Mouse (Mus musculus): ENCODE results near the gene Crb2. TPM values are rescaled to one million over a fixed set of nuclear protein-coding genes. Genes with fewer than 3 reads are reported as not detected.
A peak's percentile ranks its signal among the peaks of the same experiment; 100 is the strongest.

Gene Crb2
- polyA plus RNA-seq, 1 experiment from 2014 or later = 20.5 TPM

GRCm38 (mm10) chr2:37756220-37756930, 19.7 kb upstream of the Crb2 start:
- Histone ChIP-seq H3K9me3 (no peaks in the 10 kb centered on the region), H3K4me1 (replicated peaks) (peaks cover 54% of the 10 kb centered on the region), H3K4me3 (no peak overlapping the region), H3K27me3 (ENCODE audit: insufficient read depth, poor library complexity, severe bottlenecking) (peaks cover 33% of the 10 kb centered on the region), H3K27ac (no peak overlapping the region), H3K36me3 (no peaks in the 10 kb centered on the region)
- DNase-seq (ENCODE audit: low spot score) = no peak
- WGBS = 78% methylated on average over 2 of the region's 2 CpGs

DNA sequence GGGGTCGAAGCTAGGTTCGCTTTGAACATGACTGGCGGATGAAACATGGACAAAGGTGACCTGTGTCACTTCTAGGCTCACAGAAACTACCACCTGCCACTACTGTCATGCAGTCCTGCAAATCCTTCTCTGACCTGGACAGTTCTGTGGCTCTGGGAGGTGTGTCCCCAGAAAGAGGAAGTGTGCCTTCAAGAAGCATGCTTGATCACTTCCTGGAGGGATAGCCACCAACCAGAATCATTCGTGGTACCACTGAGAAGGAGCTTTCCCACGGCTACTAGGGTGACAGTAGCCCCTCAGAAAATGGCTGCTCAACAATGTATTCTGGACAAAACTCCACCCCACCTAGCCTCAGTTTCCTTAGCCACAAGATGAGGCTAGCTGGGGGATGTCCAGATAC, 19.0 kb upstream of the Crb2 start:
- peaks cover 54% of the 10 kb centered on the region for H3K4me1 ChIP-seq (replicated peaks)
- DNase-seq (ENCODE audit: low spot score) = no peak
- H3K4me3 ChIP-seq = no peak overlapping the region
- H3K36me3 ChIP-seq = no peaks in the 10 kb centered on the region
- WGBS = 84% methylated on average over 5 of the region's 5 CpGs
- H3K27ac ChIP-seq = no peak overlapping the region
- H3K27me3 ChIP-seq (ENCODE audit: insufficient read depth, poor library complexity, severe bottlenecking) = peaks cover 33% of the 10 kb centered on the region
- no peaks in the 10 kb centered on the region for H3K9me3 ChIP-seq

GRCm38 (mm10) chr2:37757784-37758183, 18.3 kb upstream of the Crb2 start:
- peaks cover 54% of the 10 kb centered on the region for H3K4me1 ChIP-seq (replicated peaks)
- H3K27me3 ChIP-seq (ENCODE audit: insufficient read depth, poor library complexity, severe bottlenecking) = peaks cover 38% of the 10 kb centered on the region
- H3K27ac ChIP-seq = peak overlapping the region; percentile 76
- WGBS = 79% methylated on average over 4 of the region's 4 CpGs
- no peaks in the 10 kb centered on the region for H3K9me3 ChIP-seq
- H3K36me3 ChIP-seq = no peaks in the 10 kb centered on the region
- H3K4me3 ChIP-seq = 0 out of 2 replicates have a peak overlapping the region, but pooled peaks have one; percentile 36
- no peak for DNase-seq (ENCODE audit: low spot score)

- peak; percentile 58 for DNase-seq (ENCODE audit: low spot score)
- 7% methylated on average over 21 of the region's 21 CpGs for WGBS
- H3K27ac ChIP-seq = peak overlapping the region; percentile 76
These were observed 17.6 kb upstream of the Crb2 start for GRCm38 (mm10) chr2:37758343-37759015.

GRCm38 (mm10) chr2:37760633-37761032, 15.4 kb upstream of the Crb2 start:
- no peak overlapping the region; the same call in 1 of the 2 replicates for H3K27ac ChIP-seq
- no peak for DNase-seq (ENCODE audit: low spot score)
- H3K36me3 ChIP-seq = no peaks in the 10 kb centered on the region
- peaks cover 49% of the 10 kb centered on the region for H3K27me3 ChIP-seq (ENCODE audit: insufficient read depth, poor library complexity, severe bottlenecking)
- no peaks in the 10 kb centered on the region for H3K9me3 ChIP-seq
- peaks cover 70% of the 10 kb centered on the region for H3K4me1 ChIP-seq (replicated peaks)
- 27% methylated on average over 6 of the region's 6 CpGs for WGBS
- no peak overlapping the region for H3K4me3 ChIP-seq

More at GRCm38 (mm10) chr2:37758343-37759015, 17.6 kb upstream of the Crb2 start:
- Histone ChIP-seq H3K27me3 (ENCODE audit: insufficient read depth, poor library complexity, severe bottlenecking) (peaks cover 42% of the 10 kb centered on the region), H3K36me3 (no peaks in the 10 kb centered on the region), H3K4me3 (peak overlapping the region; percentile 36), H3K9me3 (no peaks in the 10 kb centered on the region), H3K4me1 (replicated peaks) (peaks cover 55% of the 10 kb centered on the region)

DNA sequence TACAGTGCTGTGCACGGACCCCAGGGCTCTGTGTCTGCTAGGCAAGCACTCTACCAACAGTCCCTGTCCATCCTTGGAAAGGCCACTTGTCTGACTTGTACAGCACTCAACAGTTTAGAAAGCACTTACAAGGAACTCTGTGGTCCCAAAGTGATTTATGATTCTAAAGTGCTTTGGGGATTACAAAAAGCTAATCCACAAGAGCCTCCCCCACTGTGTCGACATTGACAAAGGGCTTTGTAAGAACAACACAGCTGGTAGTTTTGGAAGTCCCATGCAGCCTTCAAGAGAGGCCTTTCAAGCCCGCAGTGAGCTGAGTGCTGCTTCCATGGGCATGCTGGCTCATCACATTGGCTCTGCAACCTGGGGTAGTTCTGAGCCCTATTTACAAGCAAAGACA, 12.4 kb upstream of the Crb2 start:
- Histone ChIP-seq H3K27me3 (ENCODE audit: insufficient read depth, poor library complexity, severe bottlenecking) (peaks cover 58% of the 10 kb centered on the region), H3K9me3 (no peaks in the 10 kb centered on the region), H3K4me1 (replicated peaks) (peaks cover 76% of the 10 kb centered on the region), H3K36me3 (no peaks in the 10 kb centered on the region), H3K4me3 (no peak overlapping the region), H3K27ac (no peak overlapping the region)
- whole genome bisulfite sequencing = 31% methylated on average over 3 of the region's 3 CpGs
- DNase-seq (ENCODE audit: low spot score) = no peak

DNA sequence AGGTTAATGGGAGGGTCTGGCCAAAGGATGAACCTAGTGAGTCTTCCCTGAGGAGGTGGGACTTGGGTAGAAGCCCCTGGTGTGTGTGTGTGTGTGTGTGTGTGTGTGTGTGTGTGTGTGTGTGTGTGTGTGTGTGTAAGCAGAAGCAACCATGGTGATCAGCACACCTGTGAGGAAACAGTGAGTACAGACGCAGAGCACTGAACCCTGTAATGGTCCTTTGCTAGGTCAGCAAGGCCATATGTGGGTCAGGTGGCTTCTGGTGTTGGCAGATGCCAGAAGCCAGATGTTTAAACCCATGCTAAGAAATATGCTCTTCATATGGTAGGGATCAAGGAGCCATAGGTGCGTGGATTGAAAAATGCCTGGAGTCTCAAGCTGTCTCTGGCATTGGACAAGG, 11.5 kb upstream of the Crb2 start:
- Histone ChIP-seq H3K4me1 (replicated peaks) (peaks cover 75% of the 10 kb centered on the region), H3K36me3 (no peaks in the 10 kb centered on the region), H3K27me3 (ENCODE audit: insufficient read depth, poor library complexity, severe bottlenecking) (peaks cover 56% of the 10 kb centered on the region), H3K9me3 (no peaks in the 10 kb centered on the region), H3K27ac (no peak overlapping the region), H3K4me3 (no peak overlapping the region)
- WGBS = 91% methylated on average over 2 of the region's 2 CpGs
- DNase-seq (ENCODE audit: low spot score) = no peak

DNA sequence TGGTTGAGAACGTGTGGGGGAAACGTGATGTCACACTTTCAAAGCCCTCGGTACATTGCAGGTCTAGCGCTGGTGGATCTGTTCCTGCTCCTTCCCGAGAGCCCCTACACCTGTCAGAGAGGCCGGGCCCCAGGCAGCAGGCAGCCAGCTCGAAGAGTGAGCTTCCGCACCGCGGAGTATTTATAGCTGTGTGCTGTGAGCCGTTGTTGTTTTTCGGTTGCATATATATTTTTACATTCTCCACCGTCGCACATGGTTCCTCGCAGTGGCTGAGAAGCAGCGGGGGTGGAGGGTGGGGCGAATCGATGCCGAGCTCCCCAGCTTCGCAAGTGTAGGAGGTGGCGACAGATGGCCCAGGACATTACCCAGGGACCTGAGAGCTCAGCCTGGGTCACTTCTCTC, 11.0 kb upstream of the Crb2 start:
- H3K4me1 ChIP-seq (replicated peaks) = peaks cover 69% of the 10 kb centered on the region

GRCm38 (mm10) chr2:37766027-37766761, 9.9 kb upstream of the Crb2 start:
- Histone ChIP-seq H3K27me3 (ENCODE audit: insufficient read depth, poor library complexity, severe bottlenecking) (peaks cover 54% of the 10 kb centered on the region), H3K9me3 (no peaks in the 10 kb centered on the region), H3K4me3 (no peak overlapping the region), H3K4me1 (replicated peaks) (peaks cover 63% of the 10 kb centered on the region), H3K36me3 (no peaks in the 10 kb centered on the region), H3K27ac (peak overlapping the region; percentile 79)
- DNase-seq (ENCODE audit: low spot score) = no peak
- 47% methylated on average over 10 of the region's 11 CpGs for whole genome bisulfite sequencing

More for the DNA sequence above, 11.0 kb upstream of the Crb2 start:
- WGBS = 26% methylated on average over 21 of the region's 21 CpGs
- Histone ChIP-seq H3K4me3 (no peak overlapping the region; the same call in 1 of the 2 replicates), H3K36me3 (no peaks in the 10 kb centered on the region), H3K27ac (peak overlapping the region; percentile 79), H3K27me3 (ENCODE audit: insufficient read depth, poor library complexity, severe bottlenecking) (peaks cover 54% of the 10 kb centered on the region), H3K9me3 (no peaks in the 10 kb centered on the region)
- no peak for DNase-seq (ENCODE audit: low spot score)

DNA sequence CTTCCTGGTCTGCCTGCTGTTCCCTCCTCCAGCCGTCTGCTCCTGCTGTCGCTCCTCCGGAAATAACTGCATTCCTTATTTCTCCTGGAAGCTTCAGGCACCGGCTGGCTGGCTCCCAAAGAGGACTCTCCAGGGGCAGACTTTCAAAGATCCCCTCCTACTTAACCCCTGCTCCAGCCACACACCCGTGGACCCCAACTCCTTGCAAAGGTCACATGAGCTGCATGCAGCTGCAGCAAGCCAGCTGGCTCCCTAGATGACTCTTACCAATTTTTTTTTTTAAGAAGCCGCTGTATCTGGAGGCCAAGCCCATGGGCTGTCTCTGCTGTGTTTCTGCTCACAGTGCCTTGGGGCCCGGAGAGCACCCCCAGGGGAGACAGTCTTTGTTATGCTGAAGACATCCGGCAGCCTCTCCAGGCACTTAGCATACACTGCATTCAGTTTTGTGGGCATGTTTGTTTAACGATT, 8.9 kb upstream of the Crb2 start:
- no peak overlapping the region; the same call in 1 of the 2 replicates for H3K4me3 ChIP-seq
- DNase-seq (ENCODE audit: low spot score) = peak; percentile 59
- no peaks in the 10 kb centered on the region for H3K36me3 ChIP-seq
- H3K27ac ChIP-seq = peak overlapping the region; percentile 47
- 3% methylated on average over 9 of the region's 9 CpGs for WGBS
- peaks cover 68% of the 10 kb centered on the region for H3K4me1 ChIP-seq (replicated peaks)
- H3K27me3 ChIP-seq (ENCODE audit: insufficient read depth, poor library complexity, severe bottlenecking) = peaks cover 54% of the 10 kb centered on the region
- H3K9me3 ChIP-seq = no peaks in the 10 kb centered on the region

- 39% methylated on average over 3 of the region's 3 CpGs for WGBS
- no peaks in the 10 kb centered on the region for H3K9me3 ChIP-seq
- DNase-seq (ENCODE audit: low spot score) = no peak
- H3K36me3 ChIP-seq = no peaks in the 10 kb centered on the region
- H3K27me3 ChIP-seq (ENCODE audit: insufficient read depth, poor library complexity, severe bottlenecking) = peaks cover 50% of the 10 kb centered on the region
- H3K4me1 ChIP-seq (replicated peaks) = peaks cover 68% of the 10 kb centered on the region
- no peak overlapping the region for H3K4me3 ChIP-seq
- peak overlapping the region; percentile 47 for H3K27ac ChIP-seq
These were observed 8.3 kb upstream of the Crb2 start for GRCm38 (mm10) chr2:37767739-37768138.

DNA sequence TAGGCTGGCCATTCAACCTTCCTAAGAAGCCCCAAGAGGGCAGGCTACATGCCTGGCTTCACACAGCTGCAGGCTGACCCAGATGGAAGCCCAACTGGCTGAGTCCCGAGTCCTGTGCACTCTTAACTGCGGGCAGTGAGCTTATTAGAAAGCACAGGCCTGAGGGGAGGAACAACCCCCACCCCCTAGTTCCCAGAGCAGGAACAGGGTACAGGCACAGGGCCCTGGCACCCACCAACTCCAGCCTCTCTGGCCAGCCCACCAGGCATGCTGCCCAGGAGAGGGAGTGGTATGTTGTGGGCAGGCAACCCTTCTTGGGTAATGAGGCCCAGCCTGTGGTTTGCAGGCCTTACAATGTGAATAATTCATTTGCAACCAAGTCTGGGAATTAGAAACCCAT, 7.1 kb upstream of the Crb2 start:
- Histone ChIP-seq H3K27me3 (ENCODE audit: insufficient read depth, poor library complexity, severe bottlenecking) (peaks cover 46% of the 10 kb centered on the region), H3K9me3 (no peaks in the 10 kb centered on the region), H3K27ac (peak overlapping the region; percentile 47), H3K36me3 (no peaks in the 10 kb centered on the region), H3K4me3 (no peak overlapping the region), H3K4me1 (replicated peaks) (peaks cover 62% of the 10 kb centered on the region)
- no peak for DNase-seq (ENCODE audit: low spot score)
- 45% methylated on average over 2 of the region's 2 CpGs for WGBS

Measured in hindbrain, embryonic 10.5 days (tissue).